Mouse (Mus musculus): ENCODE results near the gene Sc5d. TPM values are rescaled to one million over a fixed set of nuclear protein-coding genes. Genes with fewer than 3 reads are reported as not detected.

Sc5d gene
- polyA plus RNA-seq (2015; fragmentation: Nextera tagmentation; extraction: Ambion mirVana), result 30.3 and 33.2 TPM in 2 replicates

DNA sequence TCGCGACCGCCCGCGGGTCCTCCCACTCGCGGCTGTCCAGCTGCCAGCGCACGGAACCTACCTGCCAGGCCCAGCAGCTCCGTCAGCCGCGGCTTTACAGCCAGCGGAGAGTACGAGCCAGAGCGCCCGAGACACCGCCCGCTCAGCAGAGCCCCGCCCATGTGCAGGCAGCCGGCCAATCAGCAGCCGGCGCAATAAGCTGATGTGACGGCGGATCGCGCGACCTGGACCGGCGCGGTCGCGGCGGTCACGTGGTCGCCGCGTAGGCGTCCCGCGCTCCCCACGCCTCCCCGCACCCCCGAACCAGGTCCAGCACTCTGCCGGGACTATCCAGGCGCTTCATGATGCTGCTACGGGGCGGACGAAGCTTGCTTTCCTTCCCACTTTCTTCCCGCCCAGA is at the start of gene Sc5d:
Gene Sc5d (minus strand): TSS at position 112 of the 400 bp plus-strand sequence.
- H3K4me3 ChIP-seq (ENCODE audit: low read length), result peak within 1 kb of the TSS; percentile 80
- peaks cover 9% of the 10 kb centered on the region; the same call in 1 of the 2 replicates for H3K4me1 ChIP-seq (replicated peaks; ENCODE audit: control insufficient read depth, insufficient read depth, low read length)
- peak within 1 kb of the TSS; percentile 86 for H3K4me2 ChIP-seq (ENCODE audit: low read depth, low read length)
- no peaks in the 10 kb centered on the region for H3K27me3 ChIP-seq (ENCODE audit: control insufficient read depth, insufficient read depth, low read depth, low read length)
- H3K9ac ChIP-seq (ENCODE audit: low read length), result peak within 1 kb of the TSS; percentile 83
- no peaks in the 10 kb centered on the region for H3K9me3 ChIP-seq (ENCODE audit: control insufficient read depth, low read length)
- ATAC-seq (ENCODE audit: low read depth), result peak; percentile 99
- WGBS, result under 1% methylated on average over 48 of the region's 49 CpGs
- no peaks in the 10 kb centered on the region for H3K36me3 ChIP-seq (ENCODE audit: control insufficient read depth, insufficient read depth, low read length)
- H3K27ac ChIP-seq (ENCODE audit: low read length), result peak within 1 kb of the TSS; percentile 49

DNA sequence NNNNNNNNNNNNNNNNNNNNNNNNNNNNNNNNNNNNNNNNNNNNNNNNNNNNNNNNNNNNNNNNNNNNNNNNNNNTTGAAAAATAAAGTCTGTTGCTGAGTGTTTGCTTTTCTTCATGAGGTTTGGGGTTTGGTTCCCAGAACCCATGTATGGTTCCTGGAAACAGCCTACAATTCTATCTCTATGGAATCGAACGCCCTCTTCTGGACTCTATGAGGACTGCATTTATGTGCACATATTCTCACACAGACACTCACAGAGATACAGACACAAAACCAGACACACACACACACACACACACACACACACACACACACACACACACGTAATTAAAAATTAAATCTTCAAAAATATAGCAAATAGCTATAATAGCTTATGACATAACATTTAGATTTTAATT is 47.3 kb upstream of the Sc5d start:
- Histone ChIP-seq H3K9ac (ENCODE audit: low read length) (no peak overlapping the region), H3K36me3 (ENCODE audit: control insufficient read depth, insufficient read depth, low read length) (no peaks in the 10 kb centered on the region), H3K27ac (ENCODE audit: low read length) (no peak overlapping the region), H3K4me1 (replicated peaks; ENCODE audit: control insufficient read depth, insufficient read depth, low read length) (no peaks in the 10 kb centered on the region), H3K4me3 (ENCODE audit: low read length) (no peak overlapping the region), H3K4me2 (ENCODE audit: low read depth, low read length) (no peak overlapping the region), H3K27me3 (ENCODE audit: control insufficient read depth, insufficient read depth, low read depth, low read length) (no peaks in the 10 kb centered on the region), H3K9me3 (ENCODE audit: control insufficient read depth, low read length) (no peaks in the 10 kb centered on the region)
- WGBS, result 82% methylated on average over 3 of the region's 3 CpGs
- ATAC-seq (ENCODE audit: low read depth), result no peak

DNA sequence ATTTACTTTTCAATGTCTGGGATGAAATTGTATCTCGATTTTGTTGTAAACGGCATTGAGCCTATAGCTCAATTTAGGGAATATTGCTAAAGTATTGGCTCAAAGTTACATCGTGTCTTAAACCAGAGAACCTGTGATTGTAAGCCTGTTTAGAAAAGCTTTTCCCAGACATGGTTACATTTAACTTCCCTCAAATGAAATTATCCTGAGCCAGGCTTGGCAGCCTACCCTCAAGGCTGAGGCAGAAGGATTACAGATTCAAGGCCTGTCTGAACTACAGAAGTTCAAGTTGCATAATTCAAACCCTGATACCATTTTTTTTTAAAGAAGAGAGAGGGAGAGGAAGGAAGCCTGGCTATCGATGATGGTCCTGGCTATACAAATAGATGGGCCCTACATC is 39.8 kb upstream of the Sc5d start:
- Histone ChIP-seq H3K9ac (ENCODE audit: low read length) (no peak overlapping the region), H3K4me2 (ENCODE audit: low read depth, low read length) (no peak overlapping the region), H3K27me3 (ENCODE audit: control insufficient read depth, insufficient read depth, low read depth, low read length) (no peaks in the 10 kb centered on the region), H3K9me3 (ENCODE audit: control insufficient read depth, low read length) (no peaks in the 10 kb centered on the region), H3K27ac (ENCODE audit: low read length) (no peak overlapping the region), H3K36me3 (ENCODE audit: control insufficient read depth, insufficient read depth, low read length) (no peaks in the 10 kb centered on the region), H3K4me1 (replicated peaks; ENCODE audit: control insufficient read depth, insufficient read depth, low read length) (no peaks in the 10 kb centered on the region), H3K4me3 (ENCODE audit: low read length) (no peak overlapping the region)
- WGBS, result 81% methylated on average over 4 of the region's 4 CpGs
- no peak for ATAC-seq (ENCODE audit: low read depth)

DNA sequence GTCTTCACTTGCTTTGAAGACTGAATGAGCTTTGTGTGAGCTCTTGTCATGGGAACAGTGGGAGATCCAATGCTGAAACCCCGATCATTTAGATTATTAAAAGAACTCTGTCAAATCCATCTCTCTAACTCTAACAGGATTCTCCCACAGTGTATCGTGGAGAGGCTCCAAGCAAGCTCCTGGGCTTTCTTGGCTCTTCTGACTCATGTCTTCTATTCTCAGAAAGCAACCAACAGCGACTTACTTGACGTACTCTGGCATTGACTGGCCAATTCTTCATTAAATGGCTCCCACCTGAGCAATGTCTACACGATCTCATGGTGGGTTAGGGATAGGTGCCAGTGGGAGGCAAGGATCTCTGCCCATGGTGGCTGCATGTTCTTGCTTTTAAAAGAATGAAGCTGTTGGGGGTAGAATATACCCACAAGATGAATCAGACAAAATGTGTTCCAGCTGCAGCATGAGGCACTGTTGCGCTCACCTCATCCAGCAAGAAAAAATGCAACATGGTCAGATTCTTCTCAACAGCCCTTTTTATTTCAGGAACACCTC is 37.1 kb upstream of the Sc5d start:
- Histone ChIP-seq H3K4me3 (ENCODE audit: low read length) (no peak overlapping the region), H3K4me1 (replicated peaks; ENCODE audit: control insufficient read depth, insufficient read depth, low read length) (no peaks in the 10 kb centered on the region), H3K4me2 (ENCODE audit: low read depth, low read length) (no peak overlapping the region), H3K27me3 (ENCODE audit: control insufficient read depth, insufficient read depth, low read depth, low read length) (no peaks in the 10 kb centered on the region), H3K27ac (ENCODE audit: low read length) (no peak overlapping the region), H3K9me3 (ENCODE audit: control insufficient read depth, low read length) (no peaks in the 10 kb centered on the region), H3K36me3 (ENCODE audit: control insufficient read depth, insufficient read depth, low read length) (no peaks in the 10 kb centered on the region), H3K9ac (ENCODE audit: low read length) (no peak overlapping the region)
- 87% methylated on average over 6 of the region's 6 CpGs for WGBS
- ATAC-seq (ENCODE audit: low read depth), result no peak

DNA sequence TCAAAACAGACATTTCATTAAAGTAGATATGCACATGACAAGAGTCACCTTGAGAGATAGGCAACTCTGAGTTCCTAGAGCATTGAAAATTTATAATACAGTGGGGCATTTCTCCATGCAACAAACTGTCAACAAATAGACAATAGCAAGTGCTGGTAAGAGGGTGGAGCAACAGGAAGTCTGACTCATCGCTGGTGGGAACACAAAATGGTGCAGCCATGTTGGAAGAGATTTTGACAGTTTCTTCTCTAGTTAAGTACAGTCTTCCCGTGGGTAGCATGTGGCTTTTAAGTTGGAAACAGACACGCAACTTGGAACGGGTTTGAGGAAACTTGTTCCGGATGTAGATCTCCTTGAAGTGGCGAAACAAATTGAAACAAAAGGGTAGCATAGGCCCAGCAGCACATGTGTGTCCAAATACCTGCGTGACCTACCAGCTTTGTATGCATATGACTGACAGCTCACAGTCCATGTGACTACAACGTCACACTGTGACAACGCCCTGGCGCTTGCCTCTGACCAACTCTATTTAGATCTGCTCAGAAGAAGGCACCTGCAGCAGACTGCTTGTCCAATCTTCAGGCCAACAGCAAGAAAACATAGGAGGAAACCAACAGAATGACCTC is 32.4 kb upstream of the Sc5d start:
- no peak for ATAC-seq (ENCODE audit: low read depth)
- 92% methylated on average over 10 of the region's 10 CpGs for WGBS

DNA sequence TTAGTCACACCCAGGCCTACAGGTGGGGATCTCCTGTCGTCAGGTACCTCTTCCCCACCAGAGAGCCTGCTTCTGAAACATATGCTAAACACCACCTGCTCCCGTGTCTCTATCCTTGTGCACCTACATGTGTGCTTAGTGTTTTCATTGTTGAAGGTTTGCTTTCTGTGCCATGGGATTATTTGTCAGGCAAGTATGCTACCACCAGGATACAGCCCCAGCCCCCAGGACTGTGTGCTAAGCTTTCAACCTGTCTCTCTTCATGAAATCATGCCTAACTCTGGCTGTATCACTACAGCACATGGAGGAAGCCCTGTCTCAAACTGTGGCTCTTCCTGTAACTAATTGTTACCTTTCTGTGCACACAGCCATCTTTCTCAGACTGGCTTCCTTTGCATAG is 30.1 kb upstream of the Sc5d start:
- Histone ChIP-seq H3K27me3 (ENCODE audit: control insufficient read depth, insufficient read depth, low read depth, low read length) (no peaks in the 10 kb centered on the region), H3K9me3 (ENCODE audit: control insufficient read depth, low read length) (no peaks in the 10 kb centered on the region), H3K4me3 (ENCODE audit: low read length) (no peak overlapping the region), H3K4me2 (ENCODE audit: low read depth, low read length) (no peak overlapping the region), H3K36me3 (ENCODE audit: control insufficient read depth, insufficient read depth, low read length) (no peaks in the 10 kb centered on the region), H3K9ac (ENCODE audit: low read length) (no peak overlapping the region), H3K27ac (ENCODE audit: low read length) (no peak overlapping the region), H3K4me1 (replicated peaks; ENCODE audit: control insufficient read depth, insufficient read depth, low read length) (no peaks in the 10 kb centered on the region)
- 68% methylated on average over 2 of the region's 2 CpGs for WGBS
- ATAC-seq (ENCODE audit: low read depth), result no peak

More for the DNA sequence above, 32.4 kb upstream of the Sc5d start:
- no peaks in the 10 kb centered on the region for H3K9me3 ChIP-seq (ENCODE audit: control insufficient read depth, low read length)
- H3K27me3 ChIP-seq (ENCODE audit: control insufficient read depth, insufficient read depth, low read depth, low read length), result no peaks in the 10 kb centered on the region
- H3K36me3 ChIP-seq (ENCODE audit: control insufficient read depth, insufficient read depth, low read length), result no peaks in the 10 kb centered on the region
- H3K4me2 ChIP-seq (ENCODE audit: low read depth, low read length), result no peak overlapping the region
- H3K27ac ChIP-seq (ENCODE audit: low read length), result no peak overlapping the region
- H3K4me3 ChIP-seq (ENCODE audit: low read length), result no peak overlapping the region
- H3K9ac ChIP-seq (ENCODE audit: low read length), result no peak overlapping the region
- no peaks in the 10 kb centered on the region for H3K4me1 ChIP-seq (replicated peaks; ENCODE audit: control insufficient read depth, insufficient read depth, low read length)

DNA sequence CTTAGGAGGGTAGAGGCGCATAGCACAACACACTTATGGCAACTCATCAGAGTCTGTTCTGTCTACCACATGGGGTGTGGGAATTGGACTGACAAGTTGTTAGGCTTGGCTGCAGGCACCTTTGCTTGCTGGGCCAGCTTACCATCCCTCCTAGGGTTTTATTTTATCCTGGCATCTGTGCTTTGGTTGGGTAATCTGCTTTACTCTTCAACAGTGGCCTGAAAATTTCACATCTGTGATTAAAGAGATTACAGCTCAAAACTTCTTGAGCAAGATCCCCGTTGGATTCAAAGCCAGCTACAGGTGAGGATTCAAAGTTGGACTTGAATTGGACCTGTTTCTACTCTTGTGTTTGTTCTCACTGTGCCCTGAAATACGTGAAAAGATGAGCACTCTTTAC is 29.5 kb upstream of the Sc5d start:
- no peak for ATAC-seq (ENCODE audit: low read depth)
- Histone ChIP-seq H3K4me2 (ENCODE audit: low read depth, low read length) (no peak overlapping the region), H3K36me3 (ENCODE audit: control insufficient read depth, insufficient read depth, low read length) (no peaks in the 10 kb centered on the region), H3K9me3 (ENCODE audit: control insufficient read depth, low read length) (no peaks in the 10 kb centered on the region), H3K4me1 (replicated peaks; ENCODE audit: control insufficient read depth, insufficient read depth, low read length) (no peaks in the 10 kb centered on the region), H3K4me3 (ENCODE audit: low read length) (no peak overlapping the region), H3K27me3 (ENCODE audit: control insufficient read depth, insufficient read depth, low read depth, low read length) (no peaks in the 10 kb centered on the region), H3K9ac (ENCODE audit: low read length) (no peak overlapping the region), H3K27ac (ENCODE audit: low read length) (no peak overlapping the region)
- 75% methylated on average over 3 of the region's 3 CpGs for WGBS

DNA sequence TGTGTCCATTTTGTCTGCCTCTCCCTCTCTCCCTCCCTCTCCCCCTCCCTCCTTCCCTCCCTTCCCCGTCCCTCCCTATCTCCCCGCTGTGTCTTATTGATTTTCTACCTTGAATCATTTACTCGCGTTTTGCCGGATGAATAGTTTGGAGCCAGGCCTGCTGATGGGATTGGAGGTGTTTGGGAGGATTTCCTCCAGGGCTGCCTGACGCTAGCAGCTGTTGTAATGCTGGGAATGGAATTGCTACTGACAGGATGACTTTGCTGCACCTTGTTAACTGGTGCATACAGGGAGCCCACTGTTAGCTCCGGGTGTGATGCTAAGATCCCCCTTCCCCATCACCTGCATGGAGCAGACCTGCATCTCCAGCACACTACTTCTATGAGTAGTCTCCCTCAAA is 29.0 kb upstream of the Sc5d start:
- WGBS, result 40% methylated on average over 7 of the region's 7 CpGs
- Histone ChIP-seq H3K4me1 (replicated peaks; ENCODE audit: control insufficient read depth, insufficient read depth, low read length) (no peaks in the 10 kb centered on the region), H3K4me2 (ENCODE audit: low read depth, low read length) (no peak overlapping the region), H3K27me3 (ENCODE audit: control insufficient read depth, insufficient read depth, low read depth, low read length) (no peaks in the 10 kb centered on the region), H3K27ac (ENCODE audit: low read length) (no peak overlapping the region), H3K9me3 (ENCODE audit: control insufficient read depth, low read length) (no peaks in the 10 kb centered on the region), H3K36me3 (ENCODE audit: control insufficient read depth, insufficient read depth, low read length) (no peaks in the 10 kb centered on the region), H3K4me3 (ENCODE audit: low read length) (no peak overlapping the region), H3K9ac (ENCODE audit: low read length) (no peak overlapping the region)
- no peak for ATAC-seq (ENCODE audit: low read depth)

DNA sequence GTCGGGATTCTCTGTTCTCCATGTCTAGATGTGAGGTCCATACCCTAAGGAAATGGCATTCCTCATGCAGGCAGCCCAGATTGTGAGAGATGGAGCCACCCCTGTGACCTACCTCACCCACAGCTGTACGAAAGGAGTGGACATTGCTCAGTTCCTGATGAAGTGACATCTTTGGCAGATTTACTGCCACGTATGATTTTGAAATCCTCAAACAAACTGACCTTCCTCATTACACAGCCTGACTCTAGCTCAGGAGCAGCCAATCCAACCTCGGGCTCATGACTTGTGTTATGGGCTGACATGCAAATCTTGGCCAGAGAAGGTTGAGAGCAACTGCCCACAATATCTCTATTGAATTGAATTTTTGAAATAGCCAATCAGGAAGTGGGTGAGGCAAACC is 15.6 kb upstream of the Sc5d start:
- no peak overlapping the region for H3K4me2 ChIP-seq (ENCODE audit: low read depth, low read length)
- WGBS, result 44% methylated on average over 4 of the region's 4 CpGs
- no peak for ATAC-seq (ENCODE audit: low read depth)
- no peak overlapping the region for H3K4me3 ChIP-seq (ENCODE audit: low read length)
- H3K27me3 ChIP-seq (ENCODE audit: control insufficient read depth, insufficient read depth, low read depth, low read length), result no peaks in the 10 kb centered on the region
- H3K9me3 ChIP-seq (ENCODE audit: control insufficient read depth, low read length), result no peaks in the 10 kb centered on the region
- H3K9ac ChIP-seq (ENCODE audit: low read length), result no peak overlapping the region
- no peak overlapping the region for H3K27ac ChIP-seq (ENCODE audit: low read length)
- H3K36me3 ChIP-seq (ENCODE audit: control insufficient read depth, insufficient read depth, low read length), result no peaks in the 10 kb centered on the region
- no peaks in the 10 kb centered on the region for H3K4me1 ChIP-seq (replicated peaks; ENCODE audit: control insufficient read depth, insufficient read depth, low read length)

Measured in lung, embryonic 16.5 days (tissue).